Mouse (Mus musculus): ENCODE measurements around the gene Gm28510.
"Not testable (repeated sequence)": the region's sequence is repeated elsewhere in the genome, so short reads cannot be mapped to it uniquely, and the experiment has no call there.

Gm28510 gene

DNA sequence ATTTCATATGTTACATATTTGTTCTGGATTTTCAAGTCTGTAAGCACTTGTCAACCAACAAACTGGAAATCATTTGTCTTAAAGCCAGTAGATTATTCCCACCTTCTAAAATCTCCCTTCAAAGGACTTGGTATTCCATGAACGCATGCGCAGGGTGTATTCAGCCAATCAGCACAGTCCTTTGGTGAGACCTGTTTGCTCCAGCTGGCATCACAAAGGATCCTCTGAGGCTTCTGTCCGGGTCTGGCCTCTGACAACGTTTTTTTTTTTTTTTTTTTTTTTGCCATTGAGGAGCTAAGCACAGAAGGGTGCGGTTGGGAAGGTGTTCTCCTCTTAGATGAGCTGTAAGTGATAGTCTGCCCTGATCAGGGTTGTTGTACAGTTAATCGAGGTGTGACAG, at the start of gene Gm28510:
Gene Gm28510 (plus strand): TSS at position 301 of the 400 bp plus-strand sequence.
- DNase-seq (ENCODE audit: low spot score in 2 of 2) = not testable (repeated sequence)

All from frontal cortex, postnatal 36 days (tissue).